Mouse (Mus musculus) embryonic facial prominence, embryonic 10.5 days (tissue): ENCODE measurements at regions not wholly inside any gene's neighbourhood (a gene's known extent, or its start where the extent isn't known, plus 50 kb on each side); places are given as distances from the start of the nearest gene placed in this dataset.
A peak's percentile ranks its signal among the peaks of the same experiment; 100 is the strongest.

Source experiments
- DNase-seq: peaks from one replicate; pipeline ENCODE4 v3.0.0-alpha.2; 2017; ENCODE audit warnings: low spot score
- H3K27ac ChIP-seq: fragments of 300-500 bp; sonication (generic); replicated peaks from 2 replicates; pipeline ENCODE4 v1.5.1; 2016; ENCODE audit warnings: mild to moderate bottlenecking
- H3K27me3 ChIP-seq: fragments of 300-500 bp; sonication (generic); replicated peaks from 2 replicates; pipeline ENCODE4 v1.6.1; 2016; ENCODE audit warnings: low read depth, mild to moderate bottlenecking; ENCODE audit not compliant: poor library complexity, severe bottlenecking
- H3K36me3 ChIP-seq: fragments of 300-500 bp; sonication (generic); replicated peaks from 2 replicates; pipeline ENCODE4 v1.6.1; 2016; ENCODE audit warnings: mild to moderate bottlenecking, moderate library complexity
- H3K4me1 ChIP-seq: fragments of 300-500 bp; sonication (generic); 2 replicates; pipeline ENCODE4 v1.6.1; 2016
- H3K4me3 ChIP-seq: fragments of 300-500 bp; sonication (generic); 2 replicates; pipeline ENCODE4 v1.5.1; 2016; ENCODE audit warnings: mild to moderate bottlenecking, moderate library complexity
- H3K9me3 ChIP-seq: fragments of 300-500 bp; sonication (generic); 2 replicates; pipeline ENCODE4 v1.6.1; 2016; ENCODE audit warnings: mild to moderate bottlenecking
- WGBS: fragments of 180-500 bp; shearing (Covaris S2); methylation state at CpG from one replicate; pipeline ENCODE4 v1.1.7; 2016; 5-methylcytosine and 5-hydroxymethylcytosine counted together

DNA sequence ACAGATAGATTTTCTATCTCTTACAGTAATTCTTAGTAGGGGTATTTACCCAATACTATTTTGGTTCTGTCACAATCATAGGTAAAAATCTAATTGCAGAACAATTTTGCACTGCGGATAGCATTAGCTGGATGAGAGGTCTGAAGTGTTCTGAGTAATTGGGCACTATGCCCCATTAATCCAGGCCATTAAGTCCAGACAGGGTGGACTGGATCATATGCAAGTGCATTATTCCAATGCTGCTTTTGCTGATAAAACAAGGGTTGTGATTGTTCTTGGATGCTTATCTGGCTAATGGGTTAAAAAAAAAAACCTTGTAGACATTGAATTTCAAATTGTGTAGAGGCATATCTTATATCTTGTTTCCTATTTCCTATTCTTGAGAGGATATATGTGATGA is 1732.6 kb upstream of the Gm6569 start:
- Histone ChIP-seq H3K4me3 (no peak overlapping the region), H3K36me3 (no peaks in the 10 kb centered on the region), H3K27ac (no peak overlapping the region), H3K4me1 (no peaks in the 10 kb centered on the region), H3K9me3 (no peaks in the 10 kb centered on the region), H3K27me3 (no peaks in the 10 kb centered on the region)
- no peak for DNase-seq
- 89% methylated on average over 1 of the region's 1 CpGs for WGBS

- H3K4me3 ChIP-seq = no peak overlapping the region
- no peak for DNase-seq
- no peaks in the 10 kb centered on the region for H3K4me1 ChIP-seq
- no peaks in the 10 kb centered on the region for H3K27me3 ChIP-seq
- H3K27ac ChIP-seq = no peak overlapping the region
- WGBS = 50% methylated on average over 4 of the region's 4 CpGs
- H3K9me3 ChIP-seq = no peaks in the 10 kb centered on the region
- no peaks in the 10 kb centered on the region for H3K36me3 ChIP-seq
Measured at GRCm38 (mm10) chr15:72105830-72106413, 1728.4 kb upstream of the Gm6569 start.

- Histone ChIP-seq H3K27me3 (no peaks in the 10 kb centered on the region), H3K36me3 (no peaks in the 10 kb centered on the region), H3K4me3 (no peak overlapping the region), H3K9me3 (no peaks in the 10 kb centered on the region), H3K4me1 (no peaks in the 10 kb centered on the region), H3K27ac (no peak overlapping the region)
- no peak for DNase-seq
- 86% methylated on average over 1 of the region's 1 CpGs for WGBS
Measured at GRCm38 (mm10) chr15:72110520-72110919, 1723.8 kb upstream of the Gm6569 start.

- H3K27ac ChIP-seq = no peak overlapping the region
- no peaks in the 10 kb centered on the region for H3K4me1 ChIP-seq
- no peaks in the 10 kb centered on the region for H3K36me3 ChIP-seq
- DNase-seq = no peak
- 85% methylated on average over 4 of the region's 4 CpGs for WGBS
- no peak overlapping the region for H3K4me3 ChIP-seq
- H3K27me3 ChIP-seq = no peaks in the 10 kb centered on the region
- no peaks in the 10 kb centered on the region for H3K9me3 ChIP-seq
Measured at GRCm38 (mm10) chr15:72116772-72117171, 1717.6 kb upstream of the Gm6569 start.

GRCm38 (mm10) chr15:72134226-72134625 is 1700.1 kb upstream of the Gm6569 start:
- H3K9me3 ChIP-seq = no peaks in the 10 kb centered on the region
- 89% methylated on average over 8 of the region's 8 CpGs for WGBS
- H3K4me1 ChIP-seq = no peaks in the 10 kb centered on the region
- no peak for DNase-seq
- no peaks in the 10 kb centered on the region for H3K36me3 ChIP-seq
- no peak overlapping the region for H3K4me3 ChIP-seq
- no peaks in the 10 kb centered on the region for H3K27me3 ChIP-seq
- no peak overlapping the region for H3K27ac ChIP-seq

DNA sequence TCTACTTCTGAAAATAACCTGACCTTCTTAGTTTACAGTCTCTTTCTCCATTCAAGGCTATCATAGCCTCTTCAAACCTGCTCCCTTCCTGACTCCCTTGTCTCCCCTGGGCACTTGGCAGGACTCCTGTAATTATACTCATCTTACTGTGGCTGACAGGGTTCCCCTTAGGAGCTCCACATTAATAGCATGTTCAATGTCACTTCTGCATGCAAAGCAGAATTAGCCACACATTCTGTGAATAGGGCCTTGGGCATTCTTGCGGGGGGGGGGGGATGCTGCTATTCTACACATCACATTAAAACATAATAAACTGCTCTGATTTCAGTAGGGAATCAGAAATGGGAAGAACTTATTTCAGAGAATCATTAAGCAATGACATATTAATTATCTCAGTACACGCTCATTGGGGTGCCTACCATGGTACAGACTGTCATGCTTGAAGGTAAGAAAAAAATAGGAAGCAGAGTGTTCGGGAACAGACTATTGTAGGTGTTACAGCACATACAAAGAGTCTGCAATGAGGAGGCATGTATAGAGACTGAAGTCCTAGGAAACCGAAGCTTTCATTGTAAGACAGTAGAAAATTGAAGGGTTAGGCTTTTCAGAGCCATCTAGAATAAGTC is 1698.3 kb upstream of the Gm6569 start:
- Histone ChIP-seq H3K27ac (no peak overlapping the region), H3K4me1 (no peaks in the 10 kb centered on the region), H3K9me3 (no peaks in the 10 kb centered on the region), H3K27me3 (no peaks in the 10 kb centered on the region), H3K36me3 (no peaks in the 10 kb centered on the region), H3K4me3 (no peak overlapping the region)
- WGBS = 87% methylated on average over 4 of the region's 4 CpGs
- no peak for DNase-seq

GRCm38 (mm10) chr15:72140122-72140521 is 1694.2 kb upstream of the Gm6569 start:
- no peaks in the 10 kb centered on the region for H3K9me3 ChIP-seq
- no peaks in the 10 kb centered on the region for H3K27me3 ChIP-seq
- no peaks in the 10 kb centered on the region for H3K4me1 ChIP-seq
- no peaks in the 10 kb centered on the region for H3K36me3 ChIP-seq
- no peak overlapping the region for H3K27ac ChIP-seq
- no peak for DNase-seq
- H3K4me3 ChIP-seq = no peak overlapping the region
- WGBS = 86% methylated on average over 2 of the region's 2 CpGs

DNA sequence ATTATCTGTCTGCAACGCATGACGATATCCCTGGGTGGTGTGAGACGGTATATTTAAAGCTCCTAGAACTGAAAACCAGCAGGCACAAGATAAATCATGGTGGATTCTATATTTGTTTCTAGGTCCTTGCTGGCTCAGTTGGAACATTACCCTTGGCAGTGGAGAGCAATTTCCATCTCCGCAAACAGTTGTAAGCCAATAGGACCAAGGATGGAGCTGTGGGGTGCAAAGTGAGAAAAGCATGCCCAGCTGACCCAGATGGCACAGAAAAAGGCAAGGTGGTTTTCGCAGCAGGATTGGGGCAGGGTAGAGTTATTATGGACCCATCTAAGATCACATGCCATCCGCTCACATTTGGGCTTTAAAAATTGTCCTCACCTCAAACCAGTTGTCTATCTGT is 1683.8 kb upstream of the Gm6569 start:
- DNase-seq = no peak
- H3K27ac ChIP-seq = no peak overlapping the region
- H3K4me3 ChIP-seq = no peak overlapping the region
- no peaks in the 10 kb centered on the region for H3K4me1 ChIP-seq
- H3K36me3 ChIP-seq = no peaks in the 10 kb centered on the region
- H3K27me3 ChIP-seq = no peaks in the 10 kb centered on the region
- no peaks in the 10 kb centered on the region for H3K9me3 ChIP-seq
- WGBS = 91% methylated on average over 6 of the region's 6 CpGs

GRCm38 (mm10) chr15:72158505-72158904 is 1675.9 kb upstream of the Gm6569 start:
- WGBS = 59% methylated on average over 3 of the region's 3 CpGs
- H3K36me3 ChIP-seq = no peaks in the 10 kb centered on the region
- no peak overlapping the region for H3K27ac ChIP-seq
- H3K27me3 ChIP-seq = no peaks in the 10 kb centered on the region
- H3K4me1 ChIP-seq = no peaks in the 10 kb centered on the region
- H3K9me3 ChIP-seq = no peaks in the 10 kb centered on the region
- H3K4me3 ChIP-seq = no peak overlapping the region
- no peak for DNase-seq

DNA sequence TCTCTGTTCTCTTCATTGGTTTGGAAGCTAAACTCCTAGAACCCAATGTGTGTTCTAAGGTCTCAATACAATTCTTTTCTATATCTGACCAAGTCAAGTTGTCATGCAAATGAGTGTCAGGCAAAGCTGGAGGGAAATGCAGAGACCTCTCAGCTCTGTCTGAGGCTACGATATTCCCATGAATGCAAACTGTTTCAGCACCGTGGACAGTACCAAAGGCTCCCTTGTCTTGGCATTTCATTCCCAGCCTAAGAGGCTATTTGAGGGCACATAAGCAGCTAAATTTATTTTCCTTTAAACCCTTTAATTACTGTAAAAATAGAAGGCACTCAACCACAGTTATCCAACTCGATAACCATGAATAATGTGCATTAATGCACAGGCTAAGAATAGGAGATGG is 1633.5 kb upstream of the Gm6569 start:
- Histone ChIP-seq H3K27me3 (no peaks in the 10 kb centered on the region), H3K36me3 (no peaks in the 10 kb centered on the region), H3K4me1 (no peaks in the 10 kb centered on the region), H3K9me3 (no peaks in the 10 kb centered on the region), H3K4me3 (no peak overlapping the region), H3K27ac (no peak overlapping the region)
- peak; percentile 45 for DNase-seq
- WGBS = 33% methylated on average over 3 of the region's 3 CpGs

- Histone ChIP-seq H3K36me3 (no peaks in the 10 kb centered on the region), H3K4me1 (no peaks in the 10 kb centered on the region), H3K27me3 (no peaks in the 10 kb centered on the region), H3K9me3 (no peaks in the 10 kb centered on the region), H3K27ac (no peak overlapping the region), H3K4me3 (no peak overlapping the region)
- DNase-seq = no peak
- 60% methylated on average over 1 of the region's 1 CpGs for WGBS
Measured at GRCm38 (mm10) chr15:72201791-72202190, 1632.6 kb upstream of the Gm6569 start.

GRCm38 (mm10) chr15:72205240-72205799 is 1629.0 kb upstream of the Gm6569 start:
- no peaks in the 10 kb centered on the region for H3K9me3 ChIP-seq
- no peaks in the 10 kb centered on the region for H3K36me3 ChIP-seq
- DNase-seq = no peak
- no peak overlapping the region for H3K27ac ChIP-seq
- H3K27me3 ChIP-seq = no peaks in the 10 kb centered on the region
- 77% methylated on average over 8 of the region's 8 CpGs for WGBS
- H3K4me3 ChIP-seq = no peak overlapping the region
- no peaks in the 10 kb centered on the region for H3K4me1 ChIP-seq

DNA sequence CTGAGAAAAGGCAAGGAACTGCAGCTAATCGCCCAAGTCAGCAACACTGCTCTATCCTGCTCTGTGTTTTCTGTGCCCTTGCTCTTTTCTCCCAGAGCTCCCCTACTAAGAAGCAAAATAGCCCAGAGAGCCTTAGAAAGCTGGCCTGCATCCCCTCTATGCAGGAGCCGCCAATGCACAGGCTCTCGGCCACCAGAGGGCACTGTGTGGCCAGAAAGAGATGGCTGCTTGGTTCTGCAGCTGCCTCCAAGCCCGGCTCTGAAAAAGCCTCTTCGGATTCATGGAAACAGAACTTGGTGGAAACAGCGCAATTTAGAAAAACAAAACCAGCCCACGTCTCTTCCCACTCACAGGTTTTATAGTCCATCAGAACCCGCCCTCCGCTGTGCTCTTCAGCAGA is 1628.4 kb upstream of the Gm6569 start:
- 17% methylated on average over 9 of the region's 9 CpGs for WGBS
- Histone ChIP-seq H3K27me3 (no peaks in the 10 kb centered on the region), H3K27ac (no peak overlapping the region), H3K4me1 (no peaks in the 10 kb centered on the region), H3K4me3 (no peak overlapping the region), H3K36me3 (no peaks in the 10 kb centered on the region), H3K9me3 (no peaks in the 10 kb centered on the region)
- DNase-seq = peak; percentile 79
